ENCODE assay signal across 24 mouse cellular contexts in genomic region chr13:69758979-69759378, GRCm38 (mm10). TPM values are rescaled to one million over a fixed set of nuclear protein-coding genes. Genes with fewer than 3 reads are reported as not detected.
DNase-seq lines count a peak whose midpoint lies in the region; ATAC-seq and TF ChIP-seq lines count a peak whose summit lies in the region.
"Had no signal": no experiment of that assay in that cellular context is flagged by ENCODE, and none has a peak within 500 bp of the region (broad histone marks: within the 10 kb centered on the region; RNA-seq: fewer than 3 reads in every experiment).

No protein-coding gene starts in this region.

- H3K27me3 ChIP-seq in embryonic facial prominence, embryonic 14.5 days (replicated peaks; ENCODE audit: control insufficient read depth, insufficient read depth, low read length): no peaks in the 10 kb centered on the region
- no peaks in the 10 kb centered on the region for H3K27me3 ChIP-seq in embryonic facial prominence, embryonic 10.5 days (replicated peaks; ENCODE audit: low read depth, poor library complexity, severe bottlenecking)
- no peaks in the 10 kb centered on the region for H3K27me3 ChIP-seq in intestine, postnatal 0 days (replicated peaks; ENCODE audit: control insufficient read depth, insufficient read depth, low read length)
- no peaks in the 10 kb centered on the region for H3K27me3 ChIP-seq in midbrain, embryonic 14.5 days (ENCODE audit: control insufficient read depth, insufficient read depth, low read length)
- H3K27me3 ChIP-seq: embryonic facial prominence, embryonic 13.5 days; hindbrain, embryonic 13.5 days; liver, embryonic 13.5 days; neural tube, embryonic 15.5 days had no signal

- no peak for TF ChIP-seq CTCF in left cerebral cortex, adult 2 months (IDR thresholded peaks at IDR 0.05)
- no peak for TF ChIP-seq CTCF in intestine, postnatal 0 days (IDR thresholded peaks at IDR 0.05; ENCODE audit: low read depth)

- H3K9ac ChIP-seq in embryonic facial prominence, embryonic 14.5 days (ENCODE audit: low read depth, low read length): no peak overlapping the region
- H3K9ac ChIP-seq in intestine, postnatal 0 days (ENCODE audit: low read depth, low read length): no peak overlapping the region
- H3K9ac ChIP-seq in midbrain, embryonic 14.5 days (replicated peaks; ENCODE audit: low read length): no peak overlapping the region
- H3K9ac ChIP-seq: embryonic facial prominence, embryonic 13.5 days; heart, embryonic 12.5 days; hindbrain, embryonic 13.5 days; liver, embryonic 13.5 days; neural tube, embryonic 15.5 days had no signal

- intact Hi-C loops in left cerebral cortex, postnatal 25 days (cut with DNase I): no loop called here
- intact Hi-C loops in left cerebral cortex, adult 2 months (cut with DNase I): loop anchor here (5.0 kb wide), 1 partner anchor 108 kb away; no protein-coding TSS in a partner anchor

- DNase-seq in embryonic facial prominence, embryonic 14.5 days (ENCODE audit: low spot score): peak; percentile 38
- no peak for DNase-seq in embryonic facial prominence, embryonic 10.5 days (ENCODE audit: low spot score)
- peak; percentile 39 to 80 for DNase-seq in left cerebral cortex, postnatal 25 days (ENCODE audit: low spot score in 2 of 2)
- no peak for DNase-seq in left cerebral cortex, adult 2 months (ENCODE audit: extremely low spot score in 1 of 2, low spot score in 2 of 2)
- DNase-seq in right cerebral cortex, postnatal 10 days (ENCODE audit: low spot score in 2 of 2): peak; percentile 71 to 91
- no peak for DNase-seq in right cerebral cortex, postnatal 14 days
- no peak for DNase-seq in midbrain, embryonic 14.5 days
- DNase-seq: adrenal gland, adult 8-10 months; cerebellum, postnatal 10 days; heart, postnatal 14 days; kidney, postnatal 4 days; layer of hippocampus, adult 9-11 months; liver, embryonic 13.5 days; lung, postnatal 14 days; thymus, postnatal 14 days had no signal

- no peak overlapping the region for H3K4me2 ChIP-seq in embryonic facial prominence, embryonic 14.5 days (ENCODE audit: low read depth, low read length)
- H3K4me2 ChIP-seq in intestine, postnatal 0 days (replicated peaks; ENCODE audit: low read depth): no peak overlapping the region
- no peak overlapping the region for H3K4me2 ChIP-seq in midbrain, embryonic 14.5 days (ENCODE audit: low read length)
- H3K4me2 ChIP-seq: embryonic facial prominence, embryonic 13.5 days; heart, embryonic 12.5 days; hindbrain, embryonic 13.5 days; liver, embryonic 13.5 days; neural tube, embryonic 15.5 days had no signal

- H3K9me3 ChIP-seq in embryonic facial prominence, embryonic 14.5 days (ENCODE audit: control insufficient read depth, low read length): no peaks in the 10 kb centered on the region
- H3K9me3 ChIP-seq in embryonic facial prominence, embryonic 10.5 days: no peaks in the 10 kb centered on the region
- no peaks in the 10 kb centered on the region for H3K9me3 ChIP-seq in intestine, postnatal 0 days (ENCODE audit: control insufficient read depth)
- no peaks in the 10 kb centered on the region for H3K9me3 ChIP-seq in midbrain, embryonic 14.5 days (ENCODE audit: control insufficient read depth, low read length)
- H3K9me3 ChIP-seq: embryonic facial prominence, embryonic 13.5 days; hindbrain, embryonic 13.5 days; liver, embryonic 13.5 days; megakaryocyte, embryonic 14.5 days; neural tube, embryonic 15.5 days had no signal

- WGBS in embryonic facial prominence, embryonic 14.5 days: 60% methylated on average over 6 of the region's 6 CpGs
- 82% methylated on average over 6 of the region's 6 CpGs for WGBS in embryonic facial prominence, embryonic 10.5 days
- WGBS in intestine, postnatal 0 days: 61% methylated on average over 6 of the region's 6 CpGs
- WGBS in midbrain, embryonic 14.5 days: 83% methylated on average over 6 of the region's 6 CpGs

- no peak for ATAC-seq in embryonic facial prominence, embryonic 14.5 days (ENCODE audit: low read depth)
- ATAC-seq in intestine, postnatal 0 days: no peak
- ATAC-seq in midbrain, embryonic 14.5 days (ENCODE audit: low FRiP score, low TSS enrichment): no peak
- ATAC-seq: midbrain, embryonic 16.5 days; Patski had no signal

- no peak overlapping the region for H3K27ac ChIP-seq in embryonic facial prominence, embryonic 14.5 days (replicated peaks; ENCODE audit: low read depth, low read length)
- no peak overlapping the region for H3K27ac ChIP-seq in embryonic facial prominence, embryonic 10.5 days (replicated peaks)
- no peak overlapping the region; the same call in 1 of the 2 replicates for H3K27ac ChIP-seq in left cerebral cortex, adult 2 months
- H3K27ac ChIP-seq in intestine, postnatal 0 days (ENCODE audit: low read depth, low read length): no peak overlapping the region
- no peak overlapping the region for H3K27ac ChIP-seq in midbrain, embryonic 14.5 days (replicated peaks; ENCODE audit: low read depth, low read length)
- H3K27ac ChIP-seq: embryonic facial prominence, embryonic 13.5 days; hindbrain, embryonic 13.5 days; liver, embryonic 13.5 days; neural tube, embryonic 15.5 days had no signal

- H3K36me3 ChIP-seq in embryonic facial prominence, embryonic 14.5 days (ENCODE audit: control insufficient read depth, insufficient read depth, low read length): no peaks in the 10 kb centered on the region
- no peaks in the 10 kb centered on the region for H3K36me3 ChIP-seq in embryonic facial prominence, embryonic 10.5 days (replicated peaks)
- H3K36me3 ChIP-seq in intestine, postnatal 0 days (ENCODE audit: control insufficient read depth, insufficient read depth): no peaks in the 10 kb centered on the region
- no peaks in the 10 kb centered on the region for H3K36me3 ChIP-seq in midbrain, embryonic 14.5 days (ENCODE audit: control insufficient read depth, insufficient read depth, low read length)
- H3K36me3 ChIP-seq: embryonic facial prominence, embryonic 13.5 days; heart, embryonic 12.5 days; hindbrain, embryonic 13.5 days; liver, embryonic 13.5 days; neural tube, embryonic 15.5 days had no signal

- no peak overlapping the region for H3K4me3 ChIP-seq in embryonic facial prominence, embryonic 14.5 days (ENCODE audit: low read depth, low read length)
- H3K4me3 ChIP-seq in embryonic facial prominence, embryonic 10.5 days: no peak overlapping the region
- H3K4me3 ChIP-seq in left cerebral cortex, adult 2 months: no peak overlapping the region
- no peak overlapping the region for H3K4me3 ChIP-seq in intestine, postnatal 0 days (ENCODE audit: low read depth, low read length)
- H3K4me3 ChIP-seq in midbrain, embryonic 14.5 days (replicated peaks; ENCODE audit: low read depth, low read length): no peak overlapping the region
- H3K4me3 ChIP-seq: embryonic facial prominence, embryonic 13.5 days; heart, embryonic 12.5 days; hindbrain, embryonic 13.5 days; liver, embryonic 13.5 days; megakaryocyte, embryonic 14.5 days; neural tube, embryonic 15.5 days had no signal

- H3K4me1 ChIP-seq in embryonic facial prominence, embryonic 14.5 days (ENCODE audit: control insufficient read depth, insufficient read depth, low read length): no peaks in the 10 kb centered on the region
- no peaks in the 10 kb centered on the region for H3K4me1 ChIP-seq in embryonic facial prominence, embryonic 10.5 days
- no peaks in the 10 kb centered on the region for H3K4me1 ChIP-seq in intestine, postnatal 0 days (replicated peaks; ENCODE audit: control insufficient read depth, insufficient read depth, low read length)
- H3K4me1 ChIP-seq in midbrain, embryonic 14.5 days (ENCODE audit: control insufficient read depth, insufficient read depth, low read length): no peaks in the 10 kb centered on the region
- H3K4me1 ChIP-seq: embryonic facial prominence, embryonic 13.5 days; heart, embryonic 12.5 days; hindbrain, embryonic 13.5 days; liver, embryonic 13.5 days; megakaryocyte, embryonic 14.5 days; neural tube, embryonic 15.5 days had no signal

RNA-seq across cellular contexts. Expression of gene Ube2ql1, which starts 19.3 kb away (rescaled TPM):
- polyA plus RNA-seq in embryonic facial prominence, embryonic 14.5 days (2014; fragmentation: Nextera tagmentation; extraction: Ambion mirVana): 2.1 and 2.2 TPM in 2 replicates
- polyA plus RNA-seq in embryonic facial prominence, embryonic 10.5 days (2016; fragmentation: Nextera tagmentation; extraction: Ambion mirVana): 0.73 and 0.80 TPM in 2 replicates
- 100 to 1,000 TPM; 204 to 227 TPM for total RNA-seq in left cerebral cortex, postnatal 25 days (2021)
- 100 to 1,000 TPM; 220 to 221 TPM for total RNA-seq in left cerebral cortex, adult 2 months (2021)
- polyA plus RNA-seq in intestine, postnatal 0 days (2015; fragmentation: Nextera tagmentation; extraction: Ambion mirVana): 0.10 and 0.16 TPM in 2 replicates
- 34.4 and 43.7 TPM in 2 replicates for polyA plus RNA-seq in midbrain, embryonic 14.5 days (2014; fragmentation: Nextera tagmentation; extraction: Ambion mirVana)
- total RNA-seq: granulocyte monocyte progenitor cell, adult 5-6 weeks had no signal

RNA-seq across cellular contexts. Expression of gene Med10, which starts 43.2 kb away (rescaled TPM):
- polyA plus RNA-seq in embryonic facial prominence, embryonic 14.5 days (2014; fragmentation: Nextera tagmentation; extraction: Ambion mirVana): 112 and 129 TPM in 2 replicates
- 170 and 172 TPM in 2 replicates for polyA plus RNA-seq in embryonic facial prominence, embryonic 10.5 days (2016; fragmentation: Nextera tagmentation; extraction: Ambion mirVana)
- 10 to 100 TPM; 44.7 to 50.8 TPM for total RNA-seq in left cerebral cortex, postnatal 25 days (2021)
- 10 to 100 TPM; 47.4 to 50.6 TPM for total RNA-seq in left cerebral cortex, adult 2 months (2021)
- 76.1 and 79.3 TPM in 2 replicates for polyA plus RNA-seq in intestine, postnatal 0 days (2015; fragmentation: Nextera tagmentation; extraction: Ambion mirVana)
- 145 TPM in 2 replicates for polyA plus RNA-seq in midbrain, embryonic 14.5 days (2014; fragmentation: Nextera tagmentation; extraction: Ambion mirVana)

Comparison
In these comparisons a context has a peak if more than half of its experiments do, and no peak if none do; other contexts are left out.
1. DNase-seq: peak in embryonic facial prominence, embryonic 14.5 days (single experiment), left cerebral cortex, postnatal 25 days (2 of 2) and right cerebral cortex, postnatal 10 days (2 of 2); none in embryonic facial prominence, embryonic 10.5 days (single experiment), left cerebral cortex, adult 2 months (0 of 2), right cerebral cortex, postnatal 14 days (single experiment) and midbrain, embryonic 14.5 days (single experiment).
2. RNA of gene Ube2ql1, which starts 19.3 kb away (polyA plus RNA-seq): 34.4 to 43.7 TPM in midbrain, embryonic 14.5 days; 2.1 to 2.2 TPM in embryonic facial prominence, embryonic 14.5 days, 0.73 to 0.80 TPM in embryonic facial prominence, embryonic 10.5 days and 0.10 to 0.16 TPM in intestine, postnatal 0 days; every median in the first group is over 10 times any median in the second.